Mouse (Mus musculus): ENCODE results near the gene Dll3.
"Not testable (repeated sequence)": the region's sequence is repeated elsewhere in the genome, so short reads cannot be mapped to it uniquely, and the experiment has no call there.

Gene Dll3

DNA sequence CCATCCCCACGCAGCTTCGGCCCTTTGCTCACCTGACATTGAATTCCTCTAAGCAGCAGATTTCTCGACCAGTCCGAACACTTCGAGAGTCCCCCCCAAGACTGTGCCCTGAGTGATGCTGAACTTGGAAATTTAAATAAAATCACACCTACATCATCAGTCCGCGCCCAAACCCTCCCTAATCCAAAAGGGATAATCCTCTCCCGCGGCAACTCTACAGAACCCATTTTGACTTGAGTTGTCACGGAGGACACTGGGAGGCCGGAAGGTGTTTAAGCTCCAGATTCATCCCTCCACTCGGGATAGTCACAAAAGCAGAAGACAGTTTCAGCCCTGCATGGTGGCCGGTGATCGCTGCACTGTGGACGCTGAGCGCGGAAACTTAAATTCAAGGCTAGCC is 50.1 kb downstream of the Dll3 start:
- DNase-seq (ENCODE audit: low spot score), result no peak

DNA sequence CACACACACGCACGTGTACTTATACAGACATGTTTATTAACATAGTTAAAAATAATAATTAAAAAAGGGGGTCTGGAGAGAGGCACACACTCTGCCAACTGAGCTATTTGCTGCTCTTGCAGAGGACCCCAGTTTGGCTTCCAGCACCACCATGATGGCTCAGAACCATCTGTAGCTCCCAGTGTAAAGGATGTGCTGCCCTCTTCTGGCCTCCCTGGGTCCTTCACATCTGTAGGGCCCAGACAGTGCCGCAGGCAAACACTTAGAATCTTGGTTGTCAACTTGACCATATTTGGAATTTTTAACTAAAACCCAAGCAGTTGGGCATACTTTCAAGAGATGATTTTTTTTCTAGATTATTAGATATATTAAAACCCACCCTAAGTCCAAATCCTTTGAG is 53.1 kb downstream of the Dll3 start:
- DNase-seq (ENCODE audit: low spot score), result no peak

DNA sequence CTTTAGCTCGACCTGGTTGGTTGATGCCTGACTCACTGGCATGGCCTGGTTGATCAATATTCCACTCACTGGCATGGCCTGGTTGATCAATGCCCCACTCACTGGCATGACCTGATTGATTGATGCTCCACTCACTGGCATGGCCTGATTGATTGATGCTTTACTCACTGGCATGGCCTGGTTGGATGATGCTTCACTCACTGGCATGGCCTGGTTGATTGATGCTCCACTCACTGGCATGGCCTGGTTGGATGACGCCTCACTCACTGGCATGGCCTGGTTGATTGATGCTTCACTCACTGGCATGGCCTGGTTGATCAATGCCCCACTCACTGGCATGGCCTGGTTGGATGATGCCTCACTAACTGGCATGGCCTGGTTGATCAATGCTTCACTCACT is 58.1 kb downstream of the Dll3 start:
- not testable (repeated sequence) for DNase-seq (ENCODE audit: low spot score)
